Mouse (Mus musculus) ES-Bruce4 (cell line): ENCODE data around the gene Ascl5.

Source experiments
- CTCF ChIP-seq: IDR thresholded peaks from one replicate; pipeline ENCODE4 v1.8.1; 2011; ENCODE audit warnings: low read depth, low read length
- EP300 ChIP-seq: IDR thresholded peaks from 2 replicates; pipeline ENCODE4 v1.6.1; 2011; ENCODE audit warnings: low read depth, low read length; ENCODE audit not compliant: insufficient read depth
- POLR2A ChIP-seq: IDR thresholded peaks from one replicate; pipeline ENCODE4 v1.8.1; 2011; ENCODE audit warnings: low read length; ENCODE audit not compliant: insufficient read depth

- TF ChIP-seq CTCF (no peak), POLR2A (no peak), EP300 (no peak)
Observed at GRCm38 (mm10) chr1:136067579-136067978, 17.0 kb downstream of the Ascl5 start.
